Mouse (Mus musculus) midbrain, embryonic 10.5 days (tissue): ENCODE data around the gene H2al1b. TPM values are rescaled to one million over a fixed set of nuclear protein-coding genes. Genes with fewer than 3 reads are reported as not detected.
"Not testable (repeated sequence)": the region's sequence is repeated elsewhere in the genome, so short reads cannot be mapped to it uniquely, and the experiment has no call there.

Source experiments
- DNase-seq: peaks from one replicate; pipeline ENCODE4 v3.0.0-alpha.2; 2017; ENCODE audit warnings: low spot score
- H3K27ac ChIP-seq: fragments of 300-500 bp; sonication (generic); replicated peaks from 2 replicates; pipeline ENCODE4 v1.5.1; 2016; ENCODE audit warnings: mild to moderate bottlenecking
- H3K27me3 ChIP-seq: fragments of 300-500 bp; sonication (generic); 2 replicates; pipeline ENCODE4 v1.6.1; 2016; ENCODE audit warnings: low read depth, mild to moderate bottlenecking; ENCODE audit not compliant: poor library complexity, severe bottlenecking
- H3K36me3 ChIP-seq: fragments of 300-500 bp; sonication (generic); 2 replicates; pipeline ENCODE4 v1.6.1; 2016; ENCODE audit warnings: mild to moderate bottlenecking, moderate library complexity
- H3K4me1 ChIP-seq: fragments of 300-500 bp; sonication (generic); 2 replicates; pipeline ENCODE4 v1.6.1; 2016
- H3K4me3 ChIP-seq: fragments of 300-500 bp; sonication (generic); 2 replicates; pipeline ENCODE4 v1.5.1; 2016; ENCODE audit warnings: mild to moderate bottlenecking, moderate library complexity
- H3K9me3 ChIP-seq: fragments of 300-500 bp; sonication (generic); replicated peaks from 2 replicates; pipeline ENCODE4 v1.6.1; 2016; ENCODE audit warnings: mild to moderate bottlenecking
- WGBS: fragments of 180-500 bp; shearing (Covaris S2); methylation state at CpG from one replicate; pipeline ENCODE4 v1.1.7; 2016; 5-methylcytosine and 5-hydroxymethylcytosine counted together
- polyA plus RNA-seq: library from polyadenylated mRNA; unstranded; fragments of >200 nt; fragmentation: Nextera tagmentation; extraction: Ambion mirVana; gene quantifications from 2 replicates; pipeline ENCODE4 v1.2.1, GENCODE M21; 2016

The H2al1b gene
- not detected in 2 replicates for polyA plus RNA-seq

DNA sequence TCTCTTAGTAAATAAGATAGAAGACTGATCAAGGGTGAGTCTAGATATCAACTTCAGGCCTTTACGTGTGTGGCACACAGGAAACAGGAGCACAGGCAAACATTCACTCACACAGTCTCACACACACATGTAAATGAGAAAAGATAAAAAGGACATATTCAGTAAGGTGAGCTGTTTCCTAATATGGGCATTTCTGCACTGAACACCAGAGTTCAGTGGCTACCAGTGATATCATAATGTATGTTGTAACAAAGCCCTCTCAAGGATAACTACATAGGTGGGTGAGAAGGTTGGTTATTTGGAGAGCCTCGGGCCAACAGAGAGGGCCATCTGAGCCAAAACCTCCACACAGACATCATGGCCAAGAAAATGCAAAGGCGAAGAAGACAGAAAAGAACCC lies at the start of gene H2al1b:
Gene H2al1b, plus strand, starts transcription at position 301 of the 400 bp plus-strand sequence.
- H3K27ac ChIP-seq, H3K36me3 ChIP-seq, H3K27me3 ChIP-seq, H3K4me1 ChIP-seq, DNase-seq, H3K4me3 ChIP-seq, H3K9me3 ChIP-seq: not testable (repeated sequence)
- WGBS = 90% methylated on average over 1 of the region's 3 CpGs

GRCm38 (mm10) chrX:11254062-11254461 lies 48.2 kb upstream of the H2al1b start:
- peaks cover 16% of the 10 kb centered on the region for H3K4me1 ChIP-seq
- no peaks in the 10 kb centered on the region for H3K36me3 ChIP-seq
- no peaks in the 10 kb centered on the region for H3K9me3 ChIP-seq
- no peak for DNase-seq
- peaks cover 91% of the 10 kb centered on the region for H3K27me3 ChIP-seq
- no peak overlapping the region for H3K4me3 ChIP-seq
- no peak overlapping the region for H3K27ac ChIP-seq
- WGBS = 75% methylated on average over 5 of the region's 5 CpGs

DNA sequence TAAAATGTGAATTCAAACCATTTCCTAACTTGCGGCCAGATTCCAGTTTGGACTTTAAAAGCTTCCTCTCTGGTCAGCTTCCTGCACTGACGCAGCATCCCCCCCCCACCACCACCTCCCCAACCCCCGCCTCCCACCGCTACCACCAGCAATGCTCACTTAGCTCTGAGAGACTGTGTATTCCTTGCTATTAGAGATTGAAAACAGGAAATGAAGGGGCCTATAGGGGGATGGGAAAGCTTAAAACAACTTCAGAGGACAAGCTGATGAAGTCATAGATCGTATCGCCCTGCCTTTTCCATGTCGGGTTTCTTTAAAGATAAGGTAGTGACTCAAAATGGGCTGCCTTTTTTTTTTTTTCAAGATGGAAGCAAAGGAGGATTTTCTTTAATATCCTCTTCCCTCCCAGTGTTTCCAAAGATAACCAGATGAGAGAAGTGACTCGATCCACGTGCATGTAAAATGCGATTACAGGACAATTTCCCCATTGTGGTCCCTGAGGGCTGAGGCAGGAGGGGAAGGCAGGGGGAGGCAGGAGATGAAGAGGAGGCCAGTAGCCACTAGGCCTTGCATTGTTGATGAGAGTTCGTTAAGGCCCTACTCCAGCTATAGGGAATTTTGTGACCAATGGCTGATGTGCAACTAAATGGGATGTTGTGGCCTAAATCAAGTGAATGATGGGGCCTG lies 47.6 kb upstream of the H2al1b start:
- DNase-seq = no peak
- 67% methylated on average over 11 of the region's 11 CpGs for WGBS

GRCm38 (mm10) chrX:11255564-11256360 lies 46.5 kb upstream of the H2al1b start:
- Histone ChIP-seq H3K4me1 (0 out of 2 replicates have a peak, but pooled peaks cover 3% of the 10 kb centered on the region), H3K9me3 (no peaks in the 10 kb centered on the region), H3K36me3 (no peaks in the 10 kb centered on the region), H3K27me3 (peaks cover 93% of the 10 kb centered on the region), H3K27ac (no peak overlapping the region), H3K4me3 (no peak overlapping the region)
- 77% methylated on average over 8 of the region's 8 CpGs for WGBS
- no peak for DNase-seq

More for the DNA sequence above, 47.6 kb upstream of the H2al1b start:
- Histone ChIP-seq H3K4me3 (no peak overlapping the region), H3K4me1 (peaks cover 14% of the 10 kb centered on the region), H3K9me3 (no peaks in the 10 kb centered on the region), H3K27ac (0 out of 2 replicates have a peak overlapping the region, but pooled peaks have one; percentile 34), H3K27me3 (peaks cover 93% of the 10 kb centered on the region), H3K36me3 (no peaks in the 10 kb centered on the region)

DNA sequence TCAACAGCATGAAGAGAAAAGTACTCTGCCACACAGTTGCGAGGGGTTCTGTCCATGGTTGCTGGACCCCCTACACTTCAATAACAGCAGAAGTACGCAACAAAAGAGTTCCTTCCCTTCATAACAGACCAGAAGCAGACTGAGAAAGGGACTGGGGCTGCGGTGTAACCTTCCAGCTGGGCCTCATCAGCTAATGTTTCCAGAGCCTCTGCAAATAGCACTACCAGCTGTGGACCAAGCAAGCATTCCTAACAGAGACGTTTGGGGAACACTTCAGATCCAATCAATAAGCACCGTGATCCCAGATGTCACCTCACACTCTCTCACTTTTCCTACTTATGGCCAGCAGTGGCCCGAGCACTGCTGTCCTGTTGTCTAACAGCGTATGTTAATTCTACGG lies 37.3 kb upstream of the H2al1b start:
- Histone ChIP-seq H3K4me1 (no peaks in the 10 kb centered on the region), H3K27ac (no peak overlapping the region), H3K9me3 (no peaks in the 10 kb centered on the region), H3K27me3 (peaks cover 85% of the 10 kb centered on the region), H3K36me3 (no peaks in the 10 kb centered on the region), H3K4me3 (no peak overlapping the region)
- WGBS = 80% methylated on average over 8 of the region's 8 CpGs
- DNase-seq = no peak

DNA sequence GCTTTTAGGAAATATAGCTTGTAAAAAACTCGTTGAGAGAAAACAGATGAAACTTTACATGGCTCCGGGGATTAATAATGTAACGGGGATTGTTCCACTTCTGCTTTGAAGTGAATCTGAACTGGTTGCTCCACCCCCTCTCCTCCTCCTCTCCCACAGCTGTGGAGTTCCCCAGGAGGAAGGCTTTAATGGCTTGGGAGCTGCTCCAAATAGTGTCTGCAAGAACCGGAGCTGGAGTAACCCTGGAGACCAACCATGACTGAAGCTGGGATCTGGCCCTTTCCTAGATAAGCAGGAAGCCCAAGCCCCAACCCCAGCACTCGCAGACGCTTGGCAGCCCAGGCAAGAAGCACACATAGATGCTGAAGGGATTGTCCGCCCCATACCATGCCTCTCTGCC lies 34.4 kb upstream of the H2al1b start:
- H3K27me3 ChIP-seq = peaks cover 91% of the 10 kb centered on the region

DNA sequence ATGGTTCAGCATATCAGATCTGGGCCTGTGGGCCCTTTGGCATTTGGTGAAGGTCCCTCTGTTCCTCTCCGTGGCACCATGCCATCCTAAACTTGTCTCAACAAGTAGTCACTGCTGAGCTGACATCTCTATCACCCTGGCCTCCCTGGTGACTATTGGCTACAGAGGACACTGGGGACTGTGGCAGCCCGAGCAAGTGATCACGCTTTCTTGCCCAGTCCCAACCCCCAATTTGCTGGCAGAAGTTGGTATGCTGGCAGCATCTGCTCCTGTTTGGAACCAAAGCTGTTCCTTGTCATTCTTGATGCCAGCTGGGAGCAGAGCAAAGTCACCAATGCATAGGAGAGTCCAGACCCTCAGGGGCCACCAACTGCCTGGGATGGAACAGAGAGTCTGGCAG lies 33.2 kb upstream of the H2al1b start:
- Histone ChIP-seq H3K27me3 (peaks cover 97% of the 10 kb centered on the region), H3K4me3 (no peak overlapping the region), H3K27ac (no peak overlapping the region), H3K4me1 (no peaks in the 10 kb centered on the region), H3K9me3 (no peaks in the 10 kb centered on the region), H3K36me3 (no peaks in the 10 kb centered on the region)
- 81% methylated on average over 3 of the region's 3 CpGs for WGBS
- no peak for DNase-seq

More for the DNA sequence above, 34.4 kb upstream of the H2al1b start:
- WGBS = 72% methylated on average over 7 of the region's 7 CpGs
- Histone ChIP-seq H3K9me3 (no peaks in the 10 kb centered on the region), H3K36me3 (no peaks in the 10 kb centered on the region), H3K27ac (no peak overlapping the region), H3K4me1 (no peaks in the 10 kb centered on the region), H3K4me3 (no peak overlapping the region)
- no peak for DNase-seq

DNA sequence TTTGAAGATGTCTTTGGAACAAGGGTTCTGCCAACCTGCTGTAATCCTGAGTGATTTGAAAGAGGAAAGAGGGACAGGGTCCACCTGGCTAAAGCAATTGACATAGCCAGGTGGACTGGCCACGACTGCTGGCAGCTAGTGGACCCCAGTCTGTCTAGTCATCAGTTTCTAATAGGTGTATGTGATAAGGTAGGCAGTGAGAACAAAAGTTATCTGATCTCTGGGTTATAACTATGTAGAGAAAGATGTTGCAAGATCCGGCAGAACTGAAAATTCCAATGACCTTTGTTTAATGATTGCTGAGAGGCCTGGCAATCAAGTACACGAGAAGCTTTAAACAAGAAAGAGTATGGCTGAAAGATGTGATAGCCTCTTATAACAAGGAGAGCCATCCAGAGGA lies 29.0 kb upstream of the H2al1b start:
- no peak for DNase-seq
- H3K4me1 ChIP-seq = no peaks in the 10 kb centered on the region
- peaks cover 94% of the 10 kb centered on the region for H3K27me3 ChIP-seq
- no peak overlapping the region for H3K27ac ChIP-seq
- WGBS = 88% methylated on average over 3 of the region's 3 CpGs
- H3K9me3 ChIP-seq = no peaks in the 10 kb centered on the region
- no peaks in the 10 kb centered on the region for H3K36me3 ChIP-seq
- H3K4me3 ChIP-seq = no peak overlapping the region

DNA sequence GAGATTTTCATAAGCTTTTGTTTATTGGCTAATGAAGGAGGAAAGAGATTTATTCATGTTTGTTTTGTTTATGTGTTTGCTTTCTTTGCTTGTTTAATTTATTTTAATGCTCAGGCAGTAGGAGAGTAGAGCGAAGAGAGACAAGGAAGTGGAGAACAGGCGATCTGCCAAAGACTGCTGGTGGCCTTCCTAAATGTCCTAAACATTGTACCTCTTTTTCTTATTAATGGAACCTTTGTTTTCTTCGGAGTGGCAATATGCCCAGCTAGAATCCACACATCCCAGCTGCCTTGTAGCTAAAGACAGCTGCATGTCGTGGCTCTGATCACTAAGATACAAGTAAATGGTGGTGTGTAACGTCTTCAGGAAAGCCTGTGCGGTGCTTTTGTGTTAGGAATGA lies 25.1 kb upstream of the H2al1b start:
- H3K9me3 ChIP-seq = no peaks in the 10 kb centered on the region
- no peaks in the 10 kb centered on the region for H3K4me1 ChIP-seq
- no peaks in the 10 kb centered on the region for H3K36me3 ChIP-seq
- no peak for DNase-seq
- 86% methylated on average over 6 of the region's 6 CpGs for WGBS
- H3K4me3 ChIP-seq = no peak overlapping the region
- H3K27ac ChIP-seq = no peak overlapping the region
- peaks cover 75% of the 10 kb centered on the region for H3K27me3 ChIP-seq

DNA sequence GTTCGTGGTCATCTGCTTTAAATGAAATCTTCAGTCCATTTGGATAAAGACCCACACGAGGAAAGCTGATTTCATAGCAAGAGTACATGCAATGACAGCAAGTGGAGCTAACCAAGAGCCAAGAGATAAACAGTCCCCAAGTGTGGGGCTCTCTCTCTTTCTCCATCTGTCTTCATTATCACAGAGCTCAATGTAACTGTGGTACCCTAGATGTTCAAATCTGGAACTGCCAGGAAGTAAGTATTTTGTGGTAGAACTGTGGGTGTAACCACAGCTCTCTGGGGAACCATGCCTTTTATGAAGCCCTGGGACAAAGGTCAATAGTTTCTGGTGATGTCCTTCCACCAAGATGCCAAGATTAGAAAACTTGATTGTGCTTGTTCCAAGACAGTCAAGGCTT lies 21.5 kb upstream of the H2al1b start:
- 77% methylated on average over 2 of the region's 2 CpGs for WGBS
- H3K27me3 ChIP-seq = peaks cover 50% of the 10 kb centered on the region
- no peak for DNase-seq
- no peaks in the 10 kb centered on the region for H3K36me3 ChIP-seq
- H3K4me1 ChIP-seq = no peaks in the 10 kb centered on the region
- H3K9me3 ChIP-seq = peaks cover 5% of the 10 kb centered on the region; the same call in 1 of the 2 replicates
- H3K27ac ChIP-seq = no peak overlapping the region
- H3K4me3 ChIP-seq = no peak overlapping the region

GRCm38 (mm10) chrX:11288306-11288882 lies 13.8 kb upstream of the H2al1b start:
- DNase-seq = no peak
- Histone ChIP-seq H3K27me3 (peaks cover 65% of the 10 kb centered on the region), H3K4me1 (no peaks in the 10 kb centered on the region), H3K4me3 (no peak overlapping the region), H3K9me3 (no peaks in the 10 kb centered on the region), H3K36me3 (no peaks in the 10 kb centered on the region), H3K27ac (no peak overlapping the region)
- 87% methylated on average over 14 of the region's 14 CpGs for WGBS

DNA sequence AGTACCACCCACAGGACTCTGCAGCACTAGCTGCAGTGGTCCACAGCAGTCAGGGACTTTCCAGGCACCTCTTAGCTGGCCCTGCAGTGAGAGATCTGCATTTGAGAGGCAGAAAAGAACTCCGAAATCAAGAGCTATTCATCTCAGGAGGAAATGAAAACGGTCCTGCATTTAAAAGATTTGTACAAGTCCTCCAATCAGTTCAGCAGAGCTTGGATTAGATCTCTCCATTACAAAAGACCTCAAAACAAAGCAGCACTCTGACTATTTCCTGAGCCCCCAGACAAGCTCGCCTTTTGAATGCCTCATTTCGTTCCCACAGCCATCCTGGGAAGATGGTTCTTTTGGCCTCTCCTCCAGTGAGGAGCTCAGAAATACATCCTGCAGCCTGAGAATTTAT lies 13.0 kb upstream of the H2al1b start:
- Histone ChIP-seq H3K9me3 (no peaks in the 10 kb centered on the region), H3K4me1 (no peaks in the 10 kb centered on the region), H3K36me3 (no peaks in the 10 kb centered on the region), H3K27ac (no peak overlapping the region), H3K4me3 (no peak overlapping the region), H3K27me3 (peaks cover 72% of the 10 kb centered on the region)
- no peak for DNase-seq
- WGBS = 52% methylated on average over 4 of the region's 4 CpGs

GRCm38 (mm10) chrX:11298957-11299356 lies 3.3 kb upstream of the H2al1b start, which contains the start of gene H2al1a:
Gene H2al1a (plus strand): TSS chrX:11299257.
- not testable (repeated sequence) for H3K9me3 ChIP-seq, H3K36me3 ChIP-seq, H3K27ac ChIP-seq, H3K4me3 ChIP-seq, DNase-seq, H3K4me1 ChIP-seq
- no CpG with 5 or more reads among the region's 3 CpGs for WGBS
- H3K27me3 ChIP-seq = peaks cover 24% of the 10 kb centered on the region
